Mouse (Mus musculus) stomach, embryonic 15.5 days (tissue): ENCODE results near the gene Ankrd28. TPM values are rescaled to one million over a fixed set of nuclear protein-coding genes. Genes with fewer than 3 reads are reported as not detected.

ENCODE experiments used
- ATAC-seq: fragments of 200-750 bp; cut with Nextera tagmentation; 2 replicates; pipeline ENCODE4 v1.8.0; 2017; ENCODE audit warnings: low read depth, moderate number of reproducible peaks, moderate TSS enrichment; ENCODE audit not compliant: insufficient read depth, low FRiP score
- H3K27ac ChIP-seq: fragments of 300-500 bp; sonication (generic); 2 replicates; pipeline ENCODE4 v1.5.1; 2015; ENCODE audit warnings: mild to moderate bottlenecking, inconsistent platforms
- H3K27me3 ChIP-seq: fragments of 300-500 bp; sonication (generic); replicated peaks from 2 replicates; pipeline ENCODE4 v1.6.1; 2015; ENCODE audit warnings: inconsistent platforms
- H3K36me3 ChIP-seq: fragments of 300-500 bp; sonication (generic); 2 replicates; pipeline ENCODE4 v1.6.1; 2015; ENCODE audit warnings: inconsistent platforms
- H3K4me1 ChIP-seq: fragments of 300-500 bp; sonication (generic); 2 replicates; pipeline ENCODE4 v1.6.1; 2015; ENCODE audit warnings: inconsistent platforms
- H3K4me2 ChIP-seq: fragments of 300-500 bp; sonication (generic); 2 replicates; pipeline ENCODE4 v1.6.1; 2015; ENCODE audit warnings: mild to moderate bottlenecking, inconsistent platforms
- H3K4me3 ChIP-seq: fragments of 300-500 bp; sonication (generic); replicated peaks from 2 replicates; pipeline ENCODE4 v1.5.1; 2015; ENCODE audit warnings: inconsistent platforms
- H3K9ac ChIP-seq: fragments of 300-500 bp; sonication (generic); 2 replicates; pipeline ENCODE4 v1.6.1; 2015; ENCODE audit warnings: inconsistent platforms
- H3K9me3 ChIP-seq: fragments of 300-500 bp; sonication (generic); 2 replicates; pipeline ENCODE4 v1.6.1; 2016; ENCODE audit warnings: inconsistent platforms
- WGBS: fragments of 180-500 bp; shearing (Covaris S2); methylation state at CpG from one replicate; pipeline ENCODE4 v1.1.7; 2015; 5-methylcytosine and 5-hydroxymethylcytosine counted together
- polyA plus RNA-seq: library from polyadenylated mRNA; unstranded; fragments of >200 nt; fragmentation: Nextera tagmentation; extraction: Ambion mirVana; gene quantifications from 2 replicates; pipeline ENCODE4 v1.2.1, GENCODE M21; 2015

Gene Ankrd28
- polyA plus RNA-seq, 1 experiment from 2014 or later: 6.9 TPM

DNA sequence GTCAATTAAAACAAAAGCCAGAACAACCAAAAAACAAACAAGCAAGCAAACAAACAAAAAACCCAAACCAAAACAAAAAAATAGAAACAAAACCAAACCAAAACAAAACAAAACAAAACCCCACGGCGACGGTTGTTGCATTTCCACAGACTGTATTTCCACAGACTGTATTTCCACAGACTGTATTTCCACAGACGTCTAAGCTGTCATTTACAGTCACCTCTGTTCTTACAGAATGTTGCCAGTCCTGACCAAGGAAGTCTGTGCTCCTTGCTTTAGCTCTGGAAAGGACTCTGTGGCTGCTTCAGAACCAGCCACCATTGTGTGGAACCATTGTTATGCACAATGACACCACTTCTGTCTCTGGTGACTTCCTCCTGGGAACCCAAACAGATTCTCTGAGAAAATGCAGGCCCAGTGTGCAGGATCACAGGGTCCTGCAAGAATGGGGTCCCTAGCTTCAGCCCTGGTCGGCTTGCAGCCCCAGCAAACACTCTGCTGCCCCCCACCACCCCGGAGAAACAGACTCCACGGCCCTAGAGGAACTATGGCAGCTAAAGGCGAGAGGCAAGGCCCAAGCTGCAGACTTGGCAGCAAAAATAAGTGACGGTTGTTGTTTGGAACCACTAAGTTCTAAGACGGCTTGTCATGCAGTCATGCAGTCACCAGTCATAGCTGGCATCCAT, 158.7 kb downstream of the Ankrd28 start:
- Histone ChIP-seq H3K9ac (no peak overlapping the region), H3K4me1 (0 out of 2 replicates have a peak, but pooled peaks cover 3% of the 10 kb centered on the region), H3K4me2 (no peak overlapping the region), H3K36me3 (peaks cover 12% of the 10 kb centered on the region), H3K27me3 (no peaks in the 10 kb centered on the region), H3K9me3 (no peaks in the 10 kb centered on the region), H3K4me3 (no peak overlapping the region), H3K27ac (no peak overlapping the region)
- 64% methylated on average over 10 of the region's 10 CpGs for WGBS
- ATAC-seq: no peak

DNA sequence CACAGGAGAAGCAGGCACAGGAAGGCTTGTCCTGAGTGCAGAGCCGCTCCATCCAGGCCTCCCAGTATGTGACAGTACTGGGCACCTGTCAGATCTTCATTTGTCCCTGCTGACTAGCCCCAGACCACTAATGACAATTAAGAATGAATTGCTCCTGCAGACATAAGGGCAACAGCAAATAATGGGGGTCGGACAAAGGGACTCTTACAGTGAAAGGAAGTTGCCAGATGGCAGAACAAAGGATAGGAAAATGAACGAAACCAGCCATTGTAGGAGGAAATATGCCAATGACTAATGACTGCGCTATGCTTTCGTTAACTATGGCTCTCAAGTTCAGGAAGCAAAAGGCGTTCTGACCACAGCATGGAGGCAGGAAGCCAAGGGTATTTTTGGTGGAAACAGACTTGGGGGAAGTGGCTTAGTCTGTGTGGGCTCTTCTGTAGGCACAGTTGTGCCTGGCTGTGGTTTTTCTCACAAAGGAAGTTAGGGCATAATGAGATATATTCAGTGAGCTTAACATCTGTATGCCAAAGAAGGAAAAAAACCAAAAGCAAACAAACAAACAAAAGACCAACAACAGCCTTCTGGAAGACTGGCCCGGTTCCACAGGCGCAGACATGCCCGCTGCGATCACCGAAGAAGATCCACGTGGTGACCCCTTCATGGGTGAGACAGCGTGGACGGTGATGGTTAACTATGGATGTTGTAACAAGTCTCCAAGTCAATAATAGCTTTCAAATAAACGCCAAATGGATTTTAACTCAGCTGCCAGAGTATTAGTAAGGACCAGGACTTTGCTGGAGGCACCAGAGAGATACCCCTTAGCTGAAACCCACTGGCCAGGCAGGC, 160.6 kb downstream of the Ankrd28 start:
- no peak for ATAC-seq
- 68% methylated on average over 15 of the region's 15 CpGs for WGBS
- no peak overlapping the region; the same call in 1 of the 2 replicates for H3K9ac ChIP-seq
- H3K4me1 ChIP-seq: 0 out of 2 replicates have a peak, but pooled peaks cover 8% of the 10 kb centered on the region
- peaks cover 13% of the 10 kb centered on the region for H3K36me3 ChIP-seq
- no peaks in the 10 kb centered on the region for H3K27me3 ChIP-seq
- peak overlapping the region; percentile 72 for H3K27ac ChIP-seq
- H3K4me2 ChIP-seq: no peak overlapping the region
- H3K9me3 ChIP-seq: no peaks in the 10 kb centered on the region
- no peak overlapping the region for H3K4me3 ChIP-seq

DNA sequence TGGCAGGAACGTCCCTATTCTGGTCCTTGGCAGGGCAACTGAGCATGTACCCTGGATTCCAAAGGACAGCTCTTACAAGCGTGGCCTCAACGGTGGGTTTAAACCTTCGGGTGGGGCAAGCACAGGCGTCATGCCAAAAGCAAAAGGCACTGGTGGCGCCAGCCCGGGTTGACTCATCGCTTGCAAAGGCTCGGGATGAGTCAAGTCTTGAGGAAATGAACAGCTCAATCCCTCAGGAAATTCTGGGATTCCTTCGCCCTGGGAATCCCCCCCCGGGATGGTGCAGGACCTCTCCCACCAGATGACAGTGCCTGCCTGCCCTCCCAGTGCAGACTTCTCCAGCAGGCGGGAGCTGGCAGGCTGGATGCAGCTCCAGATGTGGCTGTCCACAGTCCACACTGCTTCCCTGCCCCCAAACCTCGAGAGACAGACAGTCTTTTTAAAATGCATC, 161.3 kb downstream of the Ankrd28 start:
- Histone ChIP-seq H3K4me3 (no peak overlapping the region), H3K4me1 (0 out of 2 replicates have a peak, but pooled peaks cover 8% of the 10 kb centered on the region), H3K9me3 (no peaks in the 10 kb centered on the region), H3K27ac (peak overlapping the region; percentile 72), H3K9ac (no peak overlapping the region), H3K27me3 (no peaks in the 10 kb centered on the region), H3K36me3 (peaks cover 13% of the 10 kb centered on the region), H3K4me2 (no peak overlapping the region; the same call in 1 of the 2 replicates)
- peak; percentile 29; the same call in 1 of the 2 replicates for ATAC-seq
- 54% methylated on average over 13 of the region's 13 CpGs for WGBS

DNA sequence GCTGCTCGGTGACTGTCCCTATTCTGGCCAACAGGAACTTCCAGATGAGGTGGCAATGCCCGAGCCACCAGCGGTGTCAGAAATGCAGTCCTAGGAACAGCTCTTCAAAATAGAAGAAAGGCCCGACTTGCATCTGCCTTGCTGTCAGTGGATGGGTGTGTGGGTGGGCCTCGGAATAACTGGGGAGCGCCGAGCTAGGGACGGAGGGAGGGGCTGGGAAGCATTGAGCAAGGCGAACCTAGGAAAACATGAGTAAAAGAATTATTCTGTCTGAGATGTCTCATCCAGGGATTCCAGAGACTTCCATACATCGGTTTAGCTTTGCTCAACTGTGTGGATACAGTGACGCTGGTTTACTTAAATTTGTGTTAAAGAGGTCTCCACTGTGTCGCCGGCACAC, 162.1 kb downstream of the Ankrd28 start:
- no peak for ATAC-seq
- Histone ChIP-seq H3K36me3 (peaks cover 13% of the 10 kb centered on the region), H3K27ac (peak overlapping the region; percentile 72; the same call in 1 of the 2 replicates)

DNA sequence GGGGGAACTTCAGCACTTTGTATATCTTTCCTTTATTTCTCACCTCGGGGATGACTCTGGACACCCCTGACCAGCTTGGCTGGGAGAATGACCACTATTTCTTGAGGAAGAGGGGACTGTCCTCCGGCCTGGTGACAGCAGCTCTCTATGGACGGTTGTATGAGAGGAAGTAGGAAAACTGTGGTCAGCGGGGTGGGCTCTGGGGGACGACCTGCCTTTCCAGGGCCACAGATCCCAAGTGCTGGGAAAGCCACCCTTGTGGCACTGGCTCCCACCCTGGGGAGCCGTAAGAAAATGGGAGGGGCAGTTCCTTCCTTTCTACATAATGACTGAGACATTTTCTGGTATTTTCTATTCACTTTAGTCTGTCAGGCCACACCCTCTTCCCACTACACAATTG, 162.7 kb downstream of the Ankrd28 start:
- Histone ChIP-seq H3K4me3 (no peak overlapping the region), H3K27ac (no peak overlapping the region), H3K4me2 (no peak overlapping the region), H3K9ac (no peak overlapping the region), H3K27me3 (no peaks in the 10 kb centered on the region), H3K36me3 (peaks cover 13% of the 10 kb centered on the region), H3K4me1 (peaks cover 21% of the 10 kb centered on the region), H3K9me3 (no peaks in the 10 kb centered on the region)
- ATAC-seq: no peak
- WGBS: 78% methylated on average over 6 of the region's 6 CpGs

More for the DNA sequence above, 162.1 kb downstream of the Ankrd28 start:
- no peak overlapping the region for H3K4me3 ChIP-seq
- H3K27me3 ChIP-seq: no peaks in the 10 kb centered on the region
- WGBS: 83% methylated on average over 13 of the region's 13 CpGs
- H3K9me3 ChIP-seq: no peaks in the 10 kb centered on the region
- peaks cover 16% of the 10 kb centered on the region for H3K4me1 ChIP-seq
- no peak overlapping the region for H3K4me2 ChIP-seq
- H3K9ac ChIP-seq: no peak overlapping the region

DNA sequence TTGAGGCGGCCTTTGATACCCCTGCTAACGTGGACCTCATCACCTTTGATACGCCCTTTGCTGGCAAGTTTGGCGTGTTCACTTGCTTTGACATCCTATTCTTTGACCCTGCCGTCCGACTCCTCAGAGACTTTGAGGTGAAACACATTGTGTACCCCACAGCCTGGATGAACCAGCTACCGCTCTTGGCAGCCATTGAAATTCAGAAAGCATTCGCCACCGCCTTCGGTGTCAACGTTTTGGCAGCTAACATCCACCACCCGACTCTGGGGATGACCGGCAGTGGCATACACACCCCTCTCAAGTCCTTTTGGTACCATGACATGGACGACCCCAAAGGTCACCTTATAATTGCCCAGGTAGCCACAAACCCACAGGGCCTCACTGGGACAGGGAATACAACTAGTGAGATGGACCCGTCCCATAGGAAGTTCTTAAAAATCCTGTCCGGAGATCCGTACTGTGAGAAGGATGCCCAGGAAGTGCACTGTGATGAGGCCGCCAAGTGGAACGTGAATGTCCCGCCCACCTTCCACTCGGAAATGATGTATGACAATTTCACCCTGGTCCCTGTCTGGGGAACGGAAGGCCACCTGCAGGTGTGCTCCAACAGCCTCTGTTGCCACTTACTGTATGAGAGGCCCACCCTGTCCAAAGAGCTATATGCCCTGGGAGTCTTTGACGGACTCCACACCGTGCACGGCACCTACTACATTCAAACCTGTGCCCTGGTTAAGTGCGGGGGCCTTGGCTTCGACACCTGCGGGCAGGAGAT, 163.3 kb downstream of the Ankrd28 start:
- Histone ChIP-seq H3K9ac (no peak overlapping the region), H3K36me3 (peaks cover 13% of the 10 kb centered on the region), H3K27ac (no peak overlapping the region), H3K9me3 (no peaks in the 10 kb centered on the region), H3K4me2 (no peak overlapping the region), H3K27me3 (no peaks in the 10 kb centered on the region), H3K4me1 (peaks cover 26% of the 10 kb centered on the region), H3K4me3 (no peak overlapping the region)
- no peak for ATAC-seq
- WGBS: 93% methylated on average over 28 of the region's 28 CpGs

DNA sequence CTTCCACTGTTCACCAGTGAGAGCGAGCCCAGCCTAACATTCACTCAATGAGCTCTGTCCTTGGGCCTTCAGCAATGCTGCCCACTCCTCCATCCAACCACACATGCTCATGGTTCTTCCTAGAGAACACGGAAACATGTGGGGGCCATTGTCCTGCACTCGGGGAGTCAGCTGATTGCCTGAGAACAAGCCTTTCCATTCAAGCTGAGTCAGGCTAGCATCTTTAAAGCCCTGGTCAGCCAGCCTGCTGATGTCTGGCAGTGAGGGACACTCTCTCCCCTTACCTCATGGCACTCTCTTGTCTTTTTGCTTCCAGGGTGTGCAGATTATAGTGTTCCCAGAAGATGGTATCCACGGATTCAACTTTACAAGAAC, 164.9 kb downstream of the Ankrd28 start:
- Histone ChIP-seq H3K27ac (peak overlapping the region; percentile 97), H3K4me3 (no peak overlapping the region), H3K9me3 (no peaks in the 10 kb centered on the region), H3K36me3 (peaks cover 13% of the 10 kb centered on the region), H3K4me1 (peaks cover 32% of the 10 kb centered on the region), H3K27me3 (no peaks in the 10 kb centered on the region), H3K4me2 (no peak overlapping the region), H3K9ac (no peak overlapping the region)
- no peak for ATAC-seq
- 59% methylated on average over 4 of the region's 4 CpGs for WGBS

DNA sequence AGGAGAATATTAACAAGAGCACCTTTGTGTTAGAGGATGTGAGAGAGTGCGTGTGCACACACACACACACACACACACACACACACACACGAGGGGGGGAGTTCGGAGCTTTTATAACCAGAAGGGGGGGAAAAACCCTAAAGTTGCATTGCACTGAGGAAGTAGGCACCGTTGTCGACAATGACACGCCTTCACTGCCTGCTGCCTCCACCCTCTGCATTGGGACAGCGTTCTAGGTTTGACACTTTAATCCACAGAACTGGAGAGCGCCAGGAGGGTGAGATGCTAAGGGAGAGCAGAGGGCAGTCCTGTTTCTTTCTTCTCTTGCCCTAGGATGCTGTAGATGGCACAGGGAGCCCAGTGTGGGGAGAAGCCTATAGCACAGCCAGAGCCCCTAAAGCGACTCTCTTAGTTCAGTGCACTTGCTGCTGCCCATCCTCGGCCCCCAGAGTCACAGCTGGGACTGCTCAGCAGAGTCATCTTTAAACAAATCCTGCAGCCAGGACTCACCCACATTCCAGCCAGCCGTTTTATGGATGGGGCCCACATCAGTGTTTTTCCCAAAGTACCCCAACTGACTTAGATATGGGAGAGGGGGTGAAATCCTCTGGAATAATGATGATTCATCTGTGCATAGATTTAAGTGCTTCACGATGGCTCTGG, 165.4 kb downstream of the Ankrd28 start:
- Histone ChIP-seq H3K27me3 (no peaks in the 10 kb centered on the region), H3K4me3 (no peak overlapping the region), H3K4me2 (no peak overlapping the region), H3K36me3 (peaks cover 13% of the 10 kb centered on the region), H3K9me3 (no peaks in the 10 kb centered on the region), H3K9ac (no peak overlapping the region), H3K4me1 (peaks cover 33% of the 10 kb centered on the region), H3K27ac (peak overlapping the region; percentile 97)
- 30% methylated on average over 12 of the region's 12 CpGs for WGBS
- no peak for ATAC-seq

DNA sequence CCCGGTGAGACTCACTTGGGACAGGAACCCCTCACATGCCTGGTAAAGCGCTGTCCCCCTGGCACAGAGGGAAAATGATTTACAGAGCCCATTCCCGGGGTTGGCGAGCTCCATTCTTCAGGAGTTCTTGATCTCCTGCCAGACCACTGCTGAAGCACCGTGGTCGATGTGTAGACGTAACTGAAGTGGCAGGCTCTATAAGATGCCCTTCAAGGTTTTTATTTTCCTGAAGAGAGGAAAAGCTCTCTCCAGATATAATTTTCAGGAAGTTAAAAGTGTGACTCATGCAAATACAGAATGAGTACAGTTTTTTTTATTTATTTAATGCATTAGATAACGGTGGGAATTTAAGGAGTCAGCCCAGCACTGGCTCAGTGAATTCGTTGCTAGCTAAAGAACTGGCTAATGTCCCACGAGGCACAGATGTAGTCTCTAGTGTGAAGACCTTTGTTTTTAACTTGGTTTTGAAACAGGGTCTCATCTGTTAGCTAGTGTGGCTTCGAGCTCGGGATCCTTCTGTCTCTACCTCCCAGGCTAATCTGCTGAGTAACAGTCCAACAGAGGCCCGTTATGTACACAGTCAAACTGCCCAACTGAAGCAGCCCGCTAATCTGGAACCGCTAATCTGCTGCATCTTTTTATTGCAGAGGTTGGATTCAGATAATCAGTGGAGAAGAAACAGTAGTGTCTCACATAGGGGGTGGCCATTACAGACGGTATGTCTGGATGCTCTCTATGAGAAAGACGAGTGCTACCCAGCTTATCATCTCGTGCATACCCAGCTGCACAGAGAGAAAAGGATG, 166.2 kb downstream of the Ankrd28 start:
- Histone ChIP-seq H3K27me3 (no peaks in the 10 kb centered on the region), H3K4me2 (no peak overlapping the region), H3K9ac (no peak overlapping the region), H3K9me3 (no peaks in the 10 kb centered on the region), H3K36me3 (peaks cover 13% of the 10 kb centered on the region), H3K4me3 (no peak overlapping the region), H3K27ac (peak overlapping the region; percentile 97), H3K4me1 (peaks cover 32% of the 10 kb centered on the region)
- no peak for ATAC-seq
- 44% methylated on average over 18 of the region's 18 CpGs for WGBS

DNA sequence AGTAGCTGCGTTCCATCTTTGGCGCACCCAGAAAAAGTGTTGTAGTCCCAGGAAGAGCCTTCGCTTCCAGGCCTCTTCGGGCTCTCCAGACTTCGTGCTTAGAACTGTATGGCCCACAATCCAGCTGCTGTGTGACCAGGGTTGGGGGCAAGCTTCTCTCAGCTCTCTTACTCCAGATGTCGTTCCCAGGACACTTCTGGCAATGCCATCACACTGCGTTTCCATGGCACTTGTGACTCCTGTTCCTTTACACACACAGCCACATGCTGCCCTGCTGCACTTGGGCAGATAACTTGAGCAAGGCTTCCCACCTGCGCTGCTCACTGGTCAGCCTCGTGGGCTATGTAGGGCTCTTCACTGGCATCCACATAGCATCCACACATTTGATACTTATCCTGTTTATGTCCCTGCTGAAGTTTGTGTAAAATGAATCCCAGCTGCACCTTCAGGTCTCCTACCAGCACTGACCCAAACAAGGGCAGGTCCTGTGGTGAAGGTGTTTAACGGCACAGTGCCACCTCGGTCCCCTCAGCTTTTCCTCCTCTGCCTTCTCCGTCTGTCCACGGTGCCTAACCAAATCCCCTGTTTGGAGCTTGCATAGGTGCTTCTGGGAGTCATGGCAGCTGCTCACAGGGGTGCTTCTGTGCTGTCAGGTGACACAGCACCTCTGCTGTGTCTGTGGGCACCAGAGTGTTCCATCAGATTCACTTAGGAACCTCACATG, 166.9 kb downstream of the Ankrd28 start:
- ATAC-seq: no peak
- H3K27me3 ChIP-seq: no peaks in the 10 kb centered on the region
- 77% methylated on average over 13 of the region's 13 CpGs for WGBS
- peak overlapping the region; percentile 97 for H3K27ac ChIP-seq
- H3K36me3 ChIP-seq: peaks cover 13% of the 10 kb centered on the region
- H3K4me1 ChIP-seq: peaks cover 37% of the 10 kb centered on the region
- no peaks in the 10 kb centered on the region for H3K9me3 ChIP-seq
- no peak overlapping the region for H3K4me3 ChIP-seq
- no peak overlapping the region for H3K9ac ChIP-seq
- H3K4me2 ChIP-seq: no peak overlapping the region
